Mouse (Mus musculus) liver, embryonic 12.5 days (tissue): ENCODE data around the gene Evx2. TPM values are rescaled to one million over a fixed set of nuclear protein-coding genes. Genes with fewer than 3 reads are reported as not detected.

Experiments used
- ATAC-seq: fragments of 200-750 bp; cut with Nextera tagmentation; 2 replicates; pipeline ENCODE4 v1.8.0; 2017; ENCODE audit warnings: moderate number of reproducible peaks, mild to moderate bottlenecking, moderate library complexity
- H3K27ac ChIP-seq: fragments of 300-500 bp; sonication (generic); 2 replicates; pipeline ENCODE4 v1.5.1; 2016; ENCODE audit warnings: mild to moderate bottlenecking
- H3K27me3 ChIP-seq: fragments of 300-500 bp; sonication (generic); replicated peaks from 2 replicates; pipeline ENCODE4 v1.6.1; 2016; ENCODE audit warnings: mild to moderate bottlenecking, moderate library complexity
- H3K36me3 ChIP-seq: fragments of 300-500 bp; sonication (generic); 2 replicates; pipeline ENCODE4 v1.6.1; 2016; ENCODE audit warnings: mild to moderate bottlenecking, moderate library complexity
- H3K4me1 ChIP-seq: fragments of 300-500 bp; sonication (generic); 2 replicates; pipeline ENCODE4 v1.6.1; 2016
- H3K4me2 ChIP-seq: fragments of 300-500 bp; sonication (generic); 2 replicates; pipeline ENCODE4 v1.6.1; 2016; ENCODE audit warnings: mild to moderate bottlenecking, moderate library complexity
- H3K4me3 ChIP-seq: fragments of 300-500 bp; sonication (generic); 2 replicates; pipeline ENCODE4 v1.5.1; 2016; ENCODE audit warnings: mild to moderate bottlenecking, moderate library complexity
- H3K9ac ChIP-seq: fragments of 300-500 bp; sonication (generic); 2 replicates; pipeline ENCODE4 v1.6.1; 2016; ENCODE audit warnings: mild to moderate bottlenecking, moderate library complexity
- H3K9me3 ChIP-seq: fragments of 300-500 bp; sonication (generic); replicated peaks from 2 replicates; pipeline ENCODE4 v1.6.1; 2016; ENCODE audit warnings: mild to moderate bottlenecking, moderate library complexity
- whole genome bisulfite sequencing: fragments of 180-500 bp; shearing (Covaris S2); methylation state at CpG from one replicate; pipeline ENCODE4 v1.1.7; 2016; ENCODE audit not compliant: insufficient replicate concordance; 5-methylcytosine and 5-hydroxymethylcytosine counted together
- polyA plus RNA-seq: library from polyadenylated mRNA; unstranded; fragments of >200 nt; fragmentation: Nextera tagmentation; extraction: Ambion mirVana; gene quantifications from 2 replicates; pipeline ENCODE4 v1.2.1, GENCODE M21; 2016

Gene Evx2
- polyA plus RNA-seq, 1 experiment from 2014 or later = not detected

DNA sequence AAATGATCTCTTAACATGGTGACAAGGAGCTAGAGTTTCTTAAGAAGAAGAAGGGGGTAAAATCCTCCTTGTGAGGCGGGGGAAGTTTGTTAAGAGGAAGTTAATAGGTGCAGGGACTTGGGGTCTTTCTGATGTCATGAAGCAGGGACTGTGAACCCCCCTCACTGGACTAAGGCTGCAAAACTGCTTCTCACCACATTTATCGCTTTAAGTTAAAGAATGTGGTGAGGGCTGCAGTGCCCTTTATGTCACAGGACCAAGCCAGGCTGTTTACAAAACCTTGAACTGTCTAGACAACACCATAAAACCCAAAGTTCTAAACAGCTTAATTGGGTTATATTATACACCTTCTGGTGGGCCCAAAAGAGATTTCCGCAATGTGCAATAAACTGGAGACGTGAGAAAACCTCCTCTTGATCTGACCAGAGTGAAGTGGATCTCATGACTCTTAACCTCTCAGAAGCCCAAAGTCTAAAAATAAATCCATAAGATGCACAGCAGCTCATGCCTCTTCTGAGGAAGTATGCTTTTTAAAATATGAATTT is 25.8 kb upstream of the Evx2 start:
- WGBS = 11% methylated on average over 4 of the region's 4 CpGs
- peaks cover 96% of the 10 kb centered on the region for H3K27me3 ChIP-seq
- no peaks in the 10 kb centered on the region for H3K36me3 ChIP-seq
- H3K27ac ChIP-seq = no peak overlapping the region
- H3K9ac ChIP-seq = no peak overlapping the region
- no peak overlapping the region for H3K4me2 ChIP-seq
- no peaks in the 10 kb centered on the region for H3K9me3 ChIP-seq
- ATAC-seq = no peak
- H3K4me1 ChIP-seq = peaks cover 13% of the 10 kb centered on the region
- H3K4me3 ChIP-seq = no peak overlapping the region

- Histone ChIP-seq H3K27me3 (peaks cover 96% of the 10 kb centered on the region), H3K9ac (no peak overlapping the region), H3K4me3 (no peak overlapping the region), H3K9me3 (no peaks in the 10 kb centered on the region), H3K4me1 (peaks cover 13% of the 10 kb centered on the region), H3K4me2 (no peak overlapping the region), H3K36me3 (no peaks in the 10 kb centered on the region), H3K27ac (no peak overlapping the region)
- ATAC-seq = no peak
- WGBS = 1% methylated on average over 12 of the region's 12 CpGs
These were observed 24.7 kb upstream of the Evx2 start for GRCm38 (mm10) chr2:74684106-74684505.

DNA sequence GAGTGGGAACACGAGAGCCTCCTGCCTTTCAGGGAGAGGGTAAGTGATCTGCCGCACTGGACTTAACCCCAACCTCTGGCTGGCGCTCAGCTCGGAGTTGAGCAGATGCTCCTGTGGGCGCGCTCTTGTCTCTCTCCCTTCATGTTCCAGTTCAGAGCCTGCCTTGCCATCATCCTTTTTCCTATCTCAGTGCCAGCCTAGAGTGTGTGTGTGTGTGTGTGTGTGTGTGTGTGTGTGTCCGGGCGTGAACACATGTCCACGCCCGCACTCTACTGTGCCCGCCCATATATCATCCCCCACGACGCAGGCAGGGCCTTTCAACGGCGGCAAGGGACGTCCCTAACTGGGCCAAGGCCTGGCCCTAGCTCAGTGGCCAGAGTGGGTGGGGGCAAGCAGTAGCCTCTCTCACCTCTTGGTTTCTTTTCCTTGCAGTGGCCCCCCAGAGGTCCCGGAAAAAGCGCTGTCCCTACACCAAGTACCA is 24.2 kb upstream of the Evx2 start:
- Histone ChIP-seq H3K36me3 (no peaks in the 10 kb centered on the region), H3K27me3 (peaks cover 96% of the 10 kb centered on the region), H3K4me1 (peaks cover 13% of the 10 kb centered on the region), H3K4me2 (no peak overlapping the region), H3K27ac (no peak overlapping the region), H3K9me3 (no peaks in the 10 kb centered on the region), H3K4me3 (no peak overlapping the region), H3K9ac (no peak overlapping the region)
- no peak for ATAC-seq
- 4% methylated on average over 18 of the region's 18 CpGs for WGBS

DNA sequence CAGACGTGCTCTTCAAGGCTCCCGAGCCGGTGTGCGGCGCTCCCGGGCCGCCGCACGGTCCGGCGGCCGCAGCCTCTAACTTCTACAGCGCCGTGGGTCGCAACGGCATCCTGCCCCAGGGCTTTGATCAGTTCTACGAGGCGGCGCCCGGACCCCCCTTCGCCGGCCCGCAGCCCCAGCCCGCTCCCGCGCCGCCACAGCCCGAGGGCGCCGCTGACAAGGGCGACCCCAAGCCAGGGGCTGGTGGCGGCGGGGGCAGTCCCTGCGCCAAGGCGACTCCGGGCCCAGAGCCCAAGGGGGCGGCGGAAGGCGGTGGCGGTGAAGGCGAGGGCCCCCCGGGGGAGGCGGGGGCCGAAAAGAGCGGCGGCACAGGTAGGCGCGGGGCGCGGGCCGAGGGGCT is 23.4 kb upstream of the Evx2 start:
- peaks cover 13% of the 10 kb centered on the region for H3K4me1 ChIP-seq
- 0 out of 2 replicates have a peak overlapping the region, but pooled peaks have one; percentile 19 for H3K4me3 ChIP-seq
- H3K4me2 ChIP-seq = peak overlapping the region; percentile 18; the same call in 1 of the 2 replicates
- 3% methylated on average over 40 of the region's 51 CpGs for WGBS
- ATAC-seq = no peak
- H3K27me3 ChIP-seq = peaks cover 96% of the 10 kb centered on the region
- H3K9ac ChIP-seq = no peak overlapping the region
- H3K27ac ChIP-seq = no peak overlapping the region
- H3K9me3 ChIP-seq = no peaks in the 10 kb centered on the region
- H3K36me3 ChIP-seq = no peaks in the 10 kb centered on the region

DNA sequence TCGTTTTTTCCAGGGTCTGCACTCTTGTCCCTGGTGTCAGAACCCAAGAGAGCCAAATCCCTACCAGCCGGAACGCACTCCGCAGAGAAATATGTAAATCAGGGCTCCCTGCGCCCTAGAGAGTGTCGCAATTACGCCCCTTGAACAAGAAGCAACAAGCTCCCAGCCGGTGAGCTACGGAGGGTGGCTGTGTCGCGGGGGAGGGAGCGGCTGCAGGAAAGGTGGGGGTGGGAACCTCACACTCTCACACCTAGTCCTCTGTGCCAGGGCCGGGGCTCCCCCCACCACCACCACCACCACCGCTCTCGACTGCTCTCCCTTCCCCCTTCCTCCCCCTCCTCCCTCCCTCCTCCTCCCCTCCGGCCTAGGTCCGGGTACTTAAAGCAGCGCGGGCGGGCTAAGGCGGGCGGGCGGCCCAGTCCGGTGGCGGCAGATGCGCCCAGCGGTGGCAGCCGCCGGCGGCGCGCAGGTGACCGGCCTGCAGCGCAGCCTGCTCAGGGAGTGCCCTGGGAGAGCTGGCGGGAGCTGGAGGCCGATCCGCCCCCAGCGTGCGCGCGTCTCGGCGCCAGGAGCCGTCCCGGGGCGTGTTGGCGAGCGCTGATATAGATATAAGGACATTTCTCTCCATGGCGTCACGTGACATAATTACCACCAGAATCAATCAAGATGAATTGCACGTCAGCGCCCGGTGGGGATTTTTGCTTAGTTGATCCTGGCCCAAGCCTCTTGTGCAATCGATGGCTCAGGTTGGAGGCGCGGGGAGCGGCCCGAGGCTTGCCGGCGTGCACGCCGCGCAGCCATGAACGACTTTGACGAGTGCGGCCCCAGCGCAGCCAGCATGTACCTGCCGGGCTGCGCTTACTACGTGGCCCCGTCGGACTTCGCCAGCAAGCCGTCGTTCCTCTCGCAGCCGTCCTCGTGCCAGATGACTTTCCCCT is 22.5 kb upstream of the Evx2 start:
- H3K27ac ChIP-seq = no peak overlapping the region
- H3K9me3 ChIP-seq = no peaks in the 10 kb centered on the region
- peaks cover 96% of the 10 kb centered on the region for H3K27me3 ChIP-seq
- H3K4me3 ChIP-seq = peak overlapping the region; percentile 19
- ATAC-seq = no peak
- no peak overlapping the region for H3K9ac ChIP-seq
- peaks cover 13% of the 10 kb centered on the region for H3K4me1 ChIP-seq
- H3K36me3 ChIP-seq = no peaks in the 10 kb centered on the region
- 2% methylated on average over 72 of the region's 78 CpGs for WGBS
- peak overlapping the region; percentile 24; the same call in 1 of the 2 replicates for H3K4me2 ChIP-seq

DNA sequence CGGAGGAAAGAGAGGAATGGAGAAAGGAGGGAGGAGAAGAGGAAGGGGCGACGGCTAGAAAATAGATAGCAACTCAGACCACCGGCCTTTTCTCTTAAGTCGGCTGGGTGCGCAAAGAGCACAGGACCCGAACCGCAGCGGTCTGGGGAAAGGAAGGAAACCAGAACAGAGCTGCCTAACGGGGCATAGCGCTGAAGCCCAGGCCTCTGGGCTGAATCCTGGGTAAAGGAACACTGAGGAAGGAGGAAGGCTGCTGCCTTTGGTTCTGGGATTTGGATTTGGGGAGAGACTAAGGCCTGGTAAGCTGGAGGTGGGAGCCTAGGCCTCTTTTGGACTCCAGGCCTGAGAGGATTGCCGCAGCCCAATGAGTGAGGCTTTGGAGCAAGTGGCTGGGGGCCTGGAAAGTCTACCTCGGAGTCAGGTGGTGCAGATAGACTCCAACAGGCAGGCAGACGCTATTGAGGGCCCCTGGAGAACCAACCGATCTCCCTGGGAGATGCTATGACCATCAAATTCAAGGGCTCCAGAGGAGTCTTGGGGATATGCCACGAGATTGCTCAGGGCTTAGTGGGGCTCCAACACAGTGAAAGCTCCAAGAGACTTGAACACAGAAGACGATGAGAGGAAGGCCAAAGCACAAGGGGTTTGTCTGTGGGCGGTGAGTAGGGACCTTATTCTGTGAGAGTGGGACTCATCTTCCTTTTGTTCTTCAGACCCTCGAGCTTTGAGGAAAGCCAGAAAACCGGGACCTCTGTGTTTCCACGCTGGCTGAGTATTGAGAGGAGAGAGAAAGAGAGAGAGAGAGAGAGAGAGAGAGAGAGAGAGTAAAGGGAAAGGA is 21.4 kb upstream of the Evx2 start:
- WGBS = 3% methylated on average over 21 of the region's 21 CpGs
- Histone ChIP-seq H3K4me1 (peaks cover 13% of the 10 kb centered on the region), H3K27ac (no peak overlapping the region), H3K9me3 (no peaks in the 10 kb centered on the region), H3K36me3 (no peaks in the 10 kb centered on the region), H3K4me3 (no peak overlapping the region), H3K27me3 (peaks cover 99% of the 10 kb centered on the region), H3K4me2 (no peak overlapping the region), H3K9ac (no peak overlapping the region)
- no peak for ATAC-seq

GRCm38 (mm10) chr2:74679980-74680379 is 20.6 kb upstream of the Evx2 start:
- no peak overlapping the region for H3K4me2 ChIP-seq
- H3K27me3 ChIP-seq = peaks cover 100% of the 10 kb centered on the region
- ATAC-seq = no peak
- H3K27ac ChIP-seq = no peak overlapping the region
- no peak overlapping the region for H3K9ac ChIP-seq
- no peaks in the 10 kb centered on the region for H3K9me3 ChIP-seq
- under 1% methylated on average over 23 of the region's 23 CpGs for WGBS
- peaks cover 13% of the 10 kb centered on the region for H3K4me1 ChIP-seq
- H3K36me3 ChIP-seq = no peaks in the 10 kb centered on the region
- no peak overlapping the region for H3K4me3 ChIP-seq

GRCm38 (mm10) chr2:74679596-74679971 is 20.2 kb upstream of the Evx2 start:
- Histone ChIP-seq H3K9ac (no peak overlapping the region), H3K4me2 (no peak overlapping the region), H3K27me3 (peaks cover 100% of the 10 kb centered on the region), H3K4me3 (no peak overlapping the region), H3K27ac (no peak overlapping the region), H3K9me3 (no peaks in the 10 kb centered on the region), H3K4me1 (peaks cover 13% of the 10 kb centered on the region), H3K36me3 (no peaks in the 10 kb centered on the region)
- no peak for ATAC-seq
- 1% methylated on average over 26 of the region's 26 CpGs for WGBS

GRCm38 (mm10) chr2:74678891-74679595 is 19.7 kb upstream of the Evx2 start, which contains the start of gene Hoxd11:
TSS of gene Hoxd11 (plus strand) at chr2:74679557.
- H3K4me3 ChIP-seq = no peak within 1 kb of the TSS
- H3K27ac ChIP-seq = no peak within 1 kb of the TSS
- ATAC-seq = no peak

DNA sequence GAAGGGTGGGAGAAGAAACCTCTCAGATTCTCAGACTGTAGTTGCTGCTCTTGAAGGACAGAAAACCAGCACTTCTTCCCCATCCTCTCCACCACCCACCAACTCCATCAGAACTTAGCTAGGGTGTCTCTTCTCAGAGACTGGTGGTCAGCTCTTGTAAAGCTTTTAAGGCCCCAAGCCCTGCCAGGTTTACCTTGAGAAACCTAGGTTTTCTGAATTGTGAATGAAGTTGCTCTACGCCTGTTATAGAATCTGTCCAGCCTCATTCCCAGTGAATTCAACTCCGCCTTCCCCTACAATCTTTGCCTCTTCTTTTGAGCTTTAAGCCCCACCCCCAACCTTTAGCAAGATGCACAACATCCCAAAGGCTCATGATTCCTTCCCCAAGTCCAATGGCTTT is 17.7 kb upstream of the Evx2 start:
- Histone ChIP-seq H3K4me1 (peaks cover 8% of the 10 kb centered on the region; the same call in 1 of the 2 replicates), H3K9ac (no peak overlapping the region), H3K36me3 (no peaks in the 10 kb centered on the region), H3K4me3 (no peak overlapping the region), H3K27ac (no peak overlapping the region), H3K27me3 (peaks cover 100% of the 10 kb centered on the region), H3K9me3 (no peaks in the 10 kb centered on the region), H3K4me2 (no peak overlapping the region)
- WGBS = 15% methylated on average over 2 of the region's 2 CpGs
- no peak for ATAC-seq

More at GRCm38 (mm10) chr2:74678891-74679595, 19.7 kb upstream of the Evx2 start, which contains the start of gene Hoxd11:
- peaks cover 13% of the 10 kb centered on the region for H3K4me1 ChIP-seq
- no peaks in the 10 kb centered on the region for H3K36me3 ChIP-seq
- 4% methylated on average over 15 of the region's 15 CpGs for WGBS
- H3K9me3 ChIP-seq = no peaks in the 10 kb centered on the region
- H3K27me3 ChIP-seq = peaks cover 100% of the 10 kb centered on the region
- no peak within 1 kb of the TSS for H3K9ac ChIP-seq
- H3K4me2 ChIP-seq = no peak within 1 kb of the TSS

- Histone ChIP-seq H3K4me2 (no peak overlapping the region), H3K27me3 (peaks cover 100% of the 10 kb centered on the region), H3K9me3 (no peaks in the 10 kb centered on the region), H3K27ac (no peak overlapping the region), H3K36me3 (no peaks in the 10 kb centered on the region), H3K4me1 (0 out of 2 replicates have a peak, but pooled peaks cover 4% of the 10 kb centered on the region), H3K9ac (no peak overlapping the region), H3K4me3 (no peak overlapping the region)
- no peak for ATAC-seq
- under 1% methylated on average over 9 of the region's 9 CpGs for WGBS
These were observed 17.2 kb upstream of the Evx2 start for GRCm38 (mm10) chr2:74676376-74677052.
